Mouse (Mus musculus): ENCODE measurements at regions not wholly inside any gene's neighbourhood (a gene's known extent, or its start where the extent isn't known, plus 50 kb on each side); places are given as distances from the start of the nearest gene placed in this dataset.

- TF ChIP-seq POLR2A (IDR thresholded peaks at IDR 0.05; ENCODE audit: insufficient read depth, low read depth, low read length) (no peak), CTCF (IDR thresholded peaks at IDR 0.05; ENCODE audit: insufficient read depth, low read depth, low read length) (no peak)
Measured at GRCm38 (mm10) chr6:94759649-94760048, 59.7 kb upstream of the Lrig1 start.
